Mouse (Mus musculus) lung, embryonic 16.5 days (tissue): ENCODE data around the gene Lrsam1. TPM values are rescaled to one million over a fixed set of nuclear protein-coding genes. Genes with fewer than 3 reads are reported as not detected.

Experiments used
- ATAC-seq: fragments of 200-750 bp; cut with Nextera tagmentation; 2 replicates; pipeline ENCODE4 v1.8.0; 2017; ENCODE audit warnings: low read depth, mild to moderate bottlenecking, moderate library complexity
- H3K27ac ChIP-seq: fragments of 300-500 bp; sonication (generic); 2 replicates; pipeline ENCODE4 v1.5.1; 2014; ENCODE audit warnings: mild to moderate bottlenecking, control low read depth, low read length
- H3K27me3 ChIP-seq: fragments of 300-500 bp; sonication (generic); 2 replicates; pipeline ENCODE4 v1.6.1; 2014; ENCODE audit warnings: low read depth, low read length, mixed read lengths; ENCODE audit not compliant: control insufficient read depth, insufficient read depth
- H3K36me3 ChIP-seq: fragments of 300-500 bp; sonication (generic); 2 replicates; pipeline ENCODE4 v1.6.1; 2014; ENCODE audit warnings: low read length; ENCODE audit not compliant: control insufficient read depth, insufficient read depth
- H3K4me1 ChIP-seq: fragments of 300-500 bp; sonication (generic); replicated peaks from 2 replicates; pipeline ENCODE4 v1.6.1; 2014; ENCODE audit warnings: low read length, mixed read lengths; ENCODE audit not compliant: control insufficient read depth, insufficient read depth
- H3K4me2 ChIP-seq: fragments of 300-500 bp; sonication (generic); 2 replicates; pipeline ENCODE4 v1.6.1; 2014; ENCODE audit warnings: low read depth, low read length, control low read depth
- H3K4me3 ChIP-seq: fragments of 300-500 bp; sonication (generic); 2 replicates; pipeline ENCODE4 v1.5.1; 2014; ENCODE audit warnings: mild to moderate bottlenecking, low read length, control low read depth
- H3K9ac ChIP-seq: fragments of 300-500 bp; sonication (generic); 2 replicates; pipeline ENCODE4 v1.6.1; 2014; ENCODE audit warnings: low read length, control low read depth
- H3K9me3 ChIP-seq: fragments of 300-500 bp; sonication (generic); 2 replicates; pipeline ENCODE4 v1.6.1; 2016; ENCODE audit warnings: low read length; ENCODE audit not compliant: control insufficient read depth
- WGBS: fragments of 180-500 bp; shearing (Covaris S2); extraction: QIAGEN DNeasy Blood & Tissue Kit; methylation state at CpG from one replicate; pipeline ENCODE4 v1.1.7; 2014; 5-methylcytosine and 5-hydroxymethylcytosine counted together
- polyA plus RNA-seq: library from polyadenylated mRNA; unstranded; fragments of >200 nt; fragmentation: Nextera tagmentation; extraction: Ambion mirVana; gene quantifications from 2 replicates; pipeline ENCODE4 v1.2.1, GENCODE M21; 2015

Gene Lrsam1
- polyA plus RNA-seq, 1 experiment from 2014 or later, result 10.6 TPM

GRCm38 (mm10) chr2:32974216-32974615 lies 12.8 kb upstream of the Lrsam1 start:
- ATAC-seq, result no peak
- no peaks in the 10 kb centered on the region for H3K4me1 ChIP-seq

DNA sequence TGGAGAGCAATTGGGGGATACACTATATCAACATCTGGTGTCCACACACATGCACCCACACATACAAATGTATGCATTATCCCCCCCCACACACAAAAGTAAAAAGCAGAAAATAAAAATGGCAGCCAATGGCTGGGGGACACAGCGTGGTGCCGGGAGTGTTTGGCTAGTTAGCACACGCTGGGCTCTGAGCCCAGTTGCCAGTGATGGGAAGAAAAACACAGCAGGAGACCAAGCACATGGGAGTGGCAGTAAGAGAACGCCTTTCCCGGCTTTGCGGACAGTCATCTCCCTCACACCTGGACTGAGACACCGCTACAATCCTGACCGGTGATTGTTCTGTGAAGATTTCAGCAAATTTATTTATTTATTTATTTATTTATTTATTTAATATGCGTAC lies 9.8 kb upstream of the Lrsam1 start:
- Histone ChIP-seq H3K4me1 (peaks cover 8% of the 10 kb centered on the region), H3K4me3 (no peak overlapping the region), H3K27ac (no peak overlapping the region), H3K27me3 (no peaks in the 10 kb centered on the region), H3K4me2 (no peak overlapping the region), H3K36me3 (peaks cover 7% of the 10 kb centered on the region; the same call in 1 of the 2 replicates), H3K9ac (no peak overlapping the region), H3K9me3 (no peaks in the 10 kb centered on the region)
- ATAC-seq, result no peak
- 52% methylated on average over 9 of the region's 9 CpGs for WGBS

More at GRCm38 (mm10) chr2:32974216-32974615, 12.8 kb upstream of the Lrsam1 start:
- Histone ChIP-seq H3K9ac (no peak overlapping the region), H3K27ac (no peak overlapping the region), H3K9me3 (no peaks in the 10 kb centered on the region), H3K4me3 (no peak overlapping the region), H3K4me2 (no peak overlapping the region), H3K36me3 (peaks cover 7% of the 10 kb centered on the region; the same call in 1 of the 2 replicates), H3K27me3 (no peaks in the 10 kb centered on the region)
- 85% methylated on average over 8 of the region's 8 CpGs for WGBS

DNA sequence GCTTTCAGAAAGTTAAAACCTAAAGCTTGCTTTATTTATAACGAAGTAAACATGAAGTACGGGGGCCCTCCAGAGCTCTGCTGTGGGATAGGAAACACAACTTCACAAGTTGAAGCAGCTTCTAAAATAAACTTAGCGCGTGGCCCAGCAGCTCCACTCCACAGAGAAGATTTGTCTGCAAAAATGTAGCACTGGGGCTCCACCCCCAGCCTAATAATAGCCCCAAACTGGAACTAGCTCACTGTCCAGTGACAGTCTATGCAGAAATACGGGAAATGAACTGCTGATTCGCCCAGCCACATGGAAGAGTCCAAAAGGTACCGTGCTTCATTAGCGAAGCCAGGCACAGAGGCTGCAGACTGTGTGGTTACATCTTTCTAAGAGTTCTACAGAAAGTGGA lies 7.9 kb upstream of the Lrsam1 start:
- H3K27ac ChIP-seq, result no peak overlapping the region
- H3K4me3 ChIP-seq, result no peak overlapping the region
- ATAC-seq, result no peak
- no peak overlapping the region for H3K4me2 ChIP-seq
- no peaks in the 10 kb centered on the region for H3K27me3 ChIP-seq
- H3K4me1 ChIP-seq, result peaks cover 15% of the 10 kb centered on the region
- 71% methylated on average over 8 of the region's 8 CpGs for WGBS
- peak overlapping the region; percentile 4; the same call in 1 of the 2 replicates for H3K9ac ChIP-seq
- H3K9me3 ChIP-seq, result no peaks in the 10 kb centered on the region
- H3K36me3 ChIP-seq, result peaks cover 9% of the 10 kb centered on the region

DNA sequence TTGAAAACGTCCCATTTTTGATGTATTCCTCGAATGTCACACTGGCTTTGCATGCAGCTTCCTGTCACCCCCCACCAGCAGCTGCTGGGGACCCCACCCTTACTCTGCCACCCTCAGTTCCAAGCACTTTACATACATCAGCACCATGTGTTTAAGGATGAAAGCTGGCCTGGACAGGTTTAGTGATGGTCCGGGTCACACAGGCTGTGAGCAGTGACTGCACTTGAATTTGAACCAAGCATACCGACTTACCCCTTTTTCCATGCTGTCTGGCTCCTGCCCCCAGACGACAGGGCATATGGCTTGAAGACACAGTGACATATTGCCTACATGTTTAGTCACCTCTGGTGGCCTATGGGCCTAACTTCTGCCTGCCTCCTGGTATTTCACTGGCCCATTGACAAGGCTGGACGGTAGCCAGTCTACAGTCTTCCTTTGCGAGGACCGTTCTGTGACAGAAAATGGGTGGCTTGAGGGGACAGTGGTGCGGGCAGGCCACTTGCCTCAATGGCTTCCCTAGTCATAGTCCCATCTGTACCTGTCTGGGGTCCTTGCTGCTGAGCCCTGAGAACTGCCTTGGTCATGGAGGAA lies 6.7 kb upstream of the Lrsam1 start:
- H3K36me3 ChIP-seq, result peaks cover 16% of the 10 kb centered on the region
- ATAC-seq, result no peak
- no peaks in the 10 kb centered on the region for H3K9me3 ChIP-seq
- peaks cover 27% of the 10 kb centered on the region for H3K4me1 ChIP-seq
- no peaks in the 10 kb centered on the region for H3K27me3 ChIP-seq
- H3K9ac ChIP-seq, result peak overlapping the region; percentile 90
- WGBS, result 73% methylated on average over 9 of the region's 9 CpGs
- peak overlapping the region; percentile 77; the same call in 1 of the 2 replicates for H3K4me2 ChIP-seq
- H3K27ac ChIP-seq, result no peak overlapping the region
- no peak overlapping the region; the same call in 1 of the 2 replicates for H3K4me3 ChIP-seq

GRCm38 (mm10) chr2:32966689-32967631 lies 5.5 kb upstream of the Lrsam1 start:
- Histone ChIP-seq H3K27ac (peak overlapping the region; percentile 100), H3K9me3 (no peaks in the 10 kb centered on the region), H3K27me3 (no peaks in the 10 kb centered on the region), H3K4me3 (peak overlapping the region; percentile 74), H3K9ac (peak overlapping the region; percentile 90), H3K4me2 (peak overlapping the region; percentile 77), H3K36me3 (peaks cover 18% of the 10 kb centered on the region), H3K4me1 (peaks cover 33% of the 10 kb centered on the region)
- ATAC-seq, result peak; percentile 90
- WGBS, result under 1% methylated on average over 55 of the region's 55 CpGs

GRCm38 (mm10) chr2:32966184-32966688 lies 4.8 kb upstream of the Lrsam1 start:
- H3K27ac ChIP-seq, result peak overlapping the region; percentile 100
- no peak for ATAC-seq
- H3K4me1 ChIP-seq, result peaks cover 33% of the 10 kb centered on the region
- peak overlapping the region; percentile 90 for H3K9ac ChIP-seq
- WGBS, result 10% methylated on average over 13 of the region's 13 CpGs
- H3K4me3 ChIP-seq, result peak overlapping the region; percentile 74
- H3K9me3 ChIP-seq, result no peaks in the 10 kb centered on the region
- peak overlapping the region; percentile 77 for H3K4me2 ChIP-seq
- H3K27me3 ChIP-seq, result no peaks in the 10 kb centered on the region
- H3K36me3 ChIP-seq, result peaks cover 18% of the 10 kb centered on the region

GRCm38 (mm10) chr2:32965511-32966183 lies 4.2 kb upstream of the Lrsam1 start:
- Histone ChIP-seq H3K4me1 (peaks cover 37% of the 10 kb centered on the region), H3K27ac (no peak overlapping the region), H3K9ac (no peak overlapping the region; the same call in 1 of the 2 replicates), H3K36me3 (peaks cover 18% of the 10 kb centered on the region), H3K4me2 (no peak overlapping the region; the same call in 1 of the 2 replicates), H3K27me3 (no peaks in the 10 kb centered on the region), H3K4me3 (no peak overlapping the region), H3K9me3 (no peaks in the 10 kb centered on the region)
- ATAC-seq, result no peak
- WGBS, result 8% methylated on average over 7 of the region's 7 CpGs

- no peak overlapping the region for H3K4me3 ChIP-seq
- H3K4me1 ChIP-seq, result peaks cover 40% of the 10 kb centered on the region
- H3K4me2 ChIP-seq, result no peak overlapping the region
- 0 out of 2 replicates have a peak overlapping the region, but pooled peaks have one; percentile 30 for H3K27ac ChIP-seq
- ATAC-seq, result no peak
- 33% methylated on average over 10 of the region's 10 CpGs for WGBS
- H3K9ac ChIP-seq, result no peak overlapping the region
- no peaks in the 10 kb centered on the region for H3K27me3 ChIP-seq
- no peaks in the 10 kb centered on the region for H3K9me3 ChIP-seq
- peaks cover 18% of the 10 kb centered on the region for H3K36me3 ChIP-seq
Measured at GRCm38 (mm10) chr2:32964659-32965457, 3.4 kb upstream of the Lrsam1 start.
